29 mouse cellular contexts compared by ENCODE assay signal in the genomic region with DNA sequence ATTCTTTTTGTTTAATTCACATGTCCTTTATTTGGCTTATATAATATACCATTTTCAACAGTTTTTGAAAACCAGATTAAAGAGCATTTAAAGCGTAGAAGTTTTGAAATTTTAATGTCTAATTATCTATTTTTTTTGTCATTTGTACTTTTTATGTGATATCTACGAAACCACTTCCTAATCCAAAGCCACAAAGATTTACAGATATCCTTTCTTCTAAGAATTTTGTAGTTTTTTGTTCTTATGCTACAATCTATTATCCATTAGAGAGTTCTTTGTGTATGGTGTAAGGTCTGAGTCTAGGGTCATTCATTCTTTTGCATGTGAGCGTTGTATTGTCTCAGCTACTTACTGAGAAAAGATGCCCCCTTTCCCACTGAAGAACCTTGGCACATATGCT. TPM values are rescaled to one million over a fixed set of nuclear protein-coding genes. Genes with fewer than 3 reads are reported as not detected.
A peak's percentile ranks its signal among the peaks of the same experiment; 100 is the strongest.
DNase-seq lines count a peak whose midpoint lies in the region; ATAC-seq and TF ChIP-seq lines count a peak whose summit lies in the region.
"Had no signal": no experiment of that assay in that cellular context is flagged by ENCODE, and none has a peak within 500 bp of the region (broad histone marks: within the 10 kb centered on the region; RNA-seq: fewer than 3 reads in every experiment).

No protein-coding gene starts in this region.

- no peak for TF ChIP-seq POLR2A in MEL (IDR thresholded peaks at IDR 0.05; ENCODE audit: control insufficient read depth in 1 of 2, insufficient read depth in 1 of 2, low read depth in 1 of 2, low read length in 2 of 2, poor library complexity in 1 of 2)

- H3K4me1 ChIP-seq in liver, embryonic 12.5 days, result peaks cover 21% of the 10 kb centered on the region
- peaks cover 3 to 8% of the 10 kb centered on the region in 2 experiments; a peak in 2 of 4 replicates for H3K4me1 ChIP-seq in MEL (ENCODE audit: control insufficient read depth in 1 of 2, insufficient read depth in 2 of 2, low read length in 2 of 2)
- peaks cover 32% of the 10 kb centered on the region for H3K4me1 ChIP-seq in liver, embryonic 15.5 days (replicated peaks)
- H3K4me1 ChIP-seq: embryonic facial prominence, embryonic 15.5 days; forebrain, embryonic 10.5 days; forebrain, embryonic 13.5 days; hindbrain, embryonic 10.5 days; hindbrain, embryonic 13.5 days; intestine, embryonic 15.5 days had no signal

- ATAC-seq in liver, embryonic 12.5 days, result no peak
- ATAC-seq in liver, embryonic 15.5 days (ENCODE audit: insufficient read depth), result no peak
- ATAC-seq: forebrain, embryonic 13.5 days; forebrain, embryonic 16.5 days; hindbrain, embryonic 16.5 days; intestine, embryonic 15.5 days; Patski had no signal

- H3K4me2 ChIP-seq in liver, embryonic 12.5 days, result peak overlapping the region; percentile 32
- H3K4me2 ChIP-seq in liver, embryonic 15.5 days, result peak overlapping the region; percentile 34
- H3K4me2 ChIP-seq: embryonic facial prominence, embryonic 12.5 days; embryonic facial prominence, embryonic 15.5 days; forebrain, embryonic 13.5 days; heart, embryonic 11.5 days; heart, embryonic 15.5 days; hindbrain, embryonic 13.5 days; intestine, embryonic 15.5 days had no signal

- DNase-seq in liver, result no peak
- DNase-seq in MEL (ENCODE audit: low read depth, low spot score), result no peak
- no peak for DNase-seq in gastrocnemius, adult 8-10 months (ENCODE audit: low spot score in 2 of 2)
- no peak for DNase-seq in adrenal gland, postnatal 4 days (ENCODE audit: low spot score in 2 of 2)
- DNase-seq: adrenal gland, postnatal 10 days; adrenal gland, postnatal 36 days; cerebellum, adult 11 months; cerebellum, adult 2 months; cerebellum, adult 9-11 months; cerebellum, postnatal 25 days; gastrocnemius, adult 2 months; gastrocnemius, postnatal 25 days; heart, adult 2 months; heart, postnatal 10 days; heart, postnatal 36 days had no signal

- H3K27ac ChIP-seq in liver, embryonic 12.5 days, result no peak overlapping the region
- no peak overlapping the region for H3K27ac ChIP-seq in MEL (ENCODE audit: control insufficient read depth, low read depth, low read length)
- H3K27ac ChIP-seq in liver, embryonic 15.5 days (replicated peaks), result no peak overlapping the region
- H3K27ac ChIP-seq: embryonic facial prominence, embryonic 12.5 days; embryonic facial prominence, embryonic 15.5 days; forebrain, embryonic 10.5 days; forebrain, embryonic 13.5 days; gastrocnemius, adult 2 months; heart, adult 2 months; heart, embryonic 15.5 days; hindbrain, embryonic 10.5 days; hindbrain, embryonic 13.5 days; intestine, embryonic 15.5 days had no signal

- H3K79me2 ChIP-seq in MEL (ENCODE audit: control insufficient read depth, insufficient read depth, low read length, poor library complexity), result no peaks in the 10 kb centered on the region

- TF ChIP-seq RAD21 in MEL (IDR thresholded peaks at IDR 0.05; ENCODE audit: low read depth, low read length), result no peak

- 0 out of 2 replicates have a peak overlapping the region, but pooled peaks have one; percentile 9 for H3K4me3 ChIP-seq in liver, embryonic 12.5 days
- no peak overlapping the region for H3K4me3 ChIP-seq in MEL (ENCODE audit: control insufficient read depth in 1 of 2, insufficient read depth in 1 of 2, low read depth in 2 of 2, low read length in 2 of 2)
- peak overlapping the region; percentile 20 for H3K4me3 ChIP-seq in liver, embryonic 15.5 days (replicated peaks)
- H3K4me3 ChIP-seq: embryonic facial prominence, embryonic 12.5 days; embryonic facial prominence, embryonic 15.5 days; forebrain, embryonic 10.5 days; forebrain, embryonic 13.5 days; gastrocnemius, adult 2 months; heart, adult 2 months; heart, embryonic 15.5 days; hindbrain, embryonic 10.5 days; hindbrain, embryonic 13.5 days; intestine, embryonic 15.5 days had no signal

- no peak for TF ChIP-seq CTCF in MEL (IDR thresholded peaks at IDR 0.05 in 2 of 3, conservative IDR thresholded peaks at IDR 0.05 in 1 of 3; ENCODE audit: control insufficient read depth in 1 of 3, insufficient read depth in 1 of 3, low read depth in 2 of 3, low read length in 3 of 3, poor library complexity in 1 of 3, severe bottlenecking in 1 of 3)

- peaks cover 20% of the 10 kb centered on the region; the same call in 1 of the 2 replicates for H3K27me3 ChIP-seq in liver, embryonic 12.5 days (replicated peaks)
- peaks cover 4 to 12% of the 10 kb centered on the region in 2 experiments; a peak in 3 of 4 replicates for H3K27me3 ChIP-seq in MEL (ENCODE audit: control insufficient read depth in 1 of 2, insufficient read depth in 2 of 2, low read length in 2 of 2)
- peaks cover 30% of the 10 kb centered on the region for H3K27me3 ChIP-seq in liver, embryonic 15.5 days
- H3K27me3 ChIP-seq: embryonic facial prominence, embryonic 12.5 days; embryonic facial prominence, embryonic 15.5 days; forebrain, embryonic 13.5 days; heart, embryonic 15.5 days; hindbrain, embryonic 13.5 days; intestine, embryonic 15.5 days had no signal

- WGBS in liver, embryonic 12.5 days (ENCODE audit: insufficient replicate concordance), result 70% methylated on average over 3 of the region's 3 CpGs
- WGBS in liver, embryonic 15.5 days (ENCODE audit: insufficient replicate concordance), result 69% methylated on average over 3 of the region's 3 CpGs

- no peaks in the 10 kb centered on the region for H3K9me3 ChIP-seq in liver, embryonic 12.5 days (replicated peaks)
- H3K9me3 ChIP-seq in MEL (replicated peaks; ENCODE audit: insufficient read depth, low read length), result no peaks in the 10 kb centered on the region
- no peaks in the 10 kb centered on the region for H3K9me3 ChIP-seq in liver, embryonic 15.5 days (replicated peaks)
- H3K9me3 ChIP-seq: embryonic facial prominence, embryonic 12.5 days; embryonic facial prominence, embryonic 15.5 days; forebrain, embryonic 10.5 days; forebrain, embryonic 13.5 days; heart, embryonic 15.5 days; hindbrain, embryonic 10.5 days; hindbrain, embryonic 13.5 days; intestine, embryonic 15.5 days had no signal

- H3K36me3 ChIP-seq in liver, embryonic 12.5 days, result no peaks in the 10 kb centered on the region
- peaks cover 0 to 7% of the 10 kb centered on the region in 2 experiments; a peak in 2 of 4 replicates for H3K36me3 ChIP-seq in MEL (ENCODE audit: control insufficient read depth in 1 of 2, insufficient read depth in 2 of 2, low read length in 2 of 2)
- no peaks in the 10 kb centered on the region for H3K36me3 ChIP-seq in liver, embryonic 15.5 days (replicated peaks)
- H3K36me3 ChIP-seq: embryonic facial prominence, embryonic 12.5 days; embryonic facial prominence, embryonic 15.5 days; forebrain, embryonic 10.5 days; heart, embryonic 15.5 days; hindbrain, embryonic 10.5 days; hindbrain, embryonic 13.5 days; intestine, embryonic 15.5 days had no signal

- TF ChIP-seq EP300 in MEL (IDR thresholded peaks at IDR 0.05; ENCODE audit: low read depth in 1 of 2, low read length in 2 of 2), result no peak; a peak in 1 of 4 replicates

- H3K9ac ChIP-seq in liver, embryonic 12.5 days, result no peak overlapping the region
- no peak overlapping the region for H3K9ac ChIP-seq in MEL (ENCODE audit: control insufficient read depth, low read depth, low read length, poor library complexity, severe bottlenecking)
- no peak overlapping the region for H3K9ac ChIP-seq in liver, embryonic 15.5 days
- H3K9ac ChIP-seq: embryonic facial prominence, embryonic 12.5 days; embryonic facial prominence, embryonic 15.5 days; forebrain, embryonic 13.5 days; heart, embryonic 15.5 days; hindbrain, embryonic 13.5 days; intestine, embryonic 15.5 days had no signal

TF ChIP-seq in MEL, 35 proteins besides CTCF, POLR2A, EP300 and RAD21:
- no peak for TF ChIP-seq MYB (IDR thresholded peaks at IDR 0.05; ENCODE audit: low read depth, low read length)
- peak; percentile 42; the same call in 1 of the 2 replicates for TF ChIP-seq GATA1 (IDR thresholded peaks at IDR 0.05; ENCODE audit: low read depth, low read length)
- no peak for TF ChIP-seq POLR2AphosphoS5 (IDR thresholded peaks at IDR 0.05; ENCODE audit: borderline replicate concordance, low read depth, low read length)
- 0 out of 2 replicates have a peak, but pooled peaks have one; percentile 47 for TF ChIP-seq ZNF384 (IDR thresholded peaks at IDR 0.05; ENCODE audit: low read depth, low read length)
- TF ChIP-seq RCOR1 (IDR thresholded peaks at IDR 0.05; ENCODE audit: low read depth, low read length), result peak; percentile 88

RNA-seq across cellular contexts. Expression of a gene that starts 21.4 kb away (rescaled TPM):
- polyA plus RNA-seq in liver, embryonic 12.5 days (2016; fragmentation: Nextera tagmentation; extraction: Ambion mirVana), result 61.8 and 62.3 TPM in 2 replicates
- total RNA-seq in MEL (2012; rRNA removed), result 22.2 and 30.2 TPM in 2 replicates
- polyA plus RNA-seq in MEL (2012; ENCODE audit: insufficient read depth in 1 of 2, insufficient read length in 2 of 2, low read depth in 1 of 2, low replicate concordance in 2 of 2, missing spikeins in 1 of 2), result 10 to 100 TPM in 1 of 2 experiments, not detected in 1; 32.0 TPM
- polyA plus RNA-seq in liver, embryonic 15.5 days (2015; fragmentation: Nextera tagmentation; extraction: Ambion mirVana), result 43.0 and 45.5 TPM in 2 replicates
- total RNA-seq in gastrocnemius, adult 8-10 months (2022), result 1 to 10 TPM; 2.4 to 3.7 (median 3.1) TPM
- 1 to 10 TPM; 4.7 to 6.5 TPM for total RNA-seq in adrenal gland, postnatal 4 days (2021)

Comparison
In these comparisons a context has a peak if more than half of its experiments do, and no peak if none do; other contexts are left out.
1. H3K4me3 ChIP-seq: peak in liver, embryonic 12.5 days (single experiment) and liver, embryonic 15.5 days (single experiment); none in MEL (0 of 2).